Mouse (Mus musculus) embryonic facial prominence, embryonic 11.5 days (tissue): ENCODE data around the gene Iqce. TPM values are rescaled to one million over a fixed set of nuclear protein-coding genes. Genes with fewer than 3 reads are reported as not detected.
"Not testable (repeated sequence)": the region's sequence is repeated elsewhere in the genome, so short reads cannot be mapped to it uniquely, and the experiment has no call there.

Source experiments
- ATAC-seq: fragments of 200-750 bp; cut with Nextera tagmentation; replicated peaks from 2 replicates; pipeline ENCODE4 v1.8.0; 2017; ENCODE audit warnings: low read depth; ENCODE audit not compliant: insufficient number of reproducible peaks, low FRiP score, low TSS enrichment
- DNase-seq: peaks from one replicate; pipeline ENCODE4 v3.0.0-alpha.2; 2015; ENCODE audit warnings: low spot score
- H3K27ac ChIP-seq: fragments of 300-500 bp; sonication (generic); replicated peaks from 2 replicates; pipeline ENCODE4 v1.5.1; 2014; ENCODE audit warnings: mild to moderate bottlenecking, low read depth, low read length, control low read depth
- H3K27me3 ChIP-seq: fragments of 300-500 bp; sonication (generic); 2 replicates; pipeline ENCODE4 v1.6.1; 2014; ENCODE audit warnings: mild to moderate bottlenecking, low read length, moderate library complexity, mixed read lengths; ENCODE audit not compliant: control insufficient read depth, insufficient read depth
- H3K36me3 ChIP-seq: fragments of 300-500 bp; sonication (generic); replicated peaks from 2 replicates; pipeline ENCODE4 v1.6.1; 2014; ENCODE audit warnings: low read depth, mild to moderate bottlenecking, low read length, moderate library complexity, mixed read lengths; ENCODE audit not compliant: control insufficient read depth, insufficient read depth
- H3K4me1 ChIP-seq: fragments of 300-500 bp; sonication (generic); 2 replicates; pipeline ENCODE4 v1.6.1; 2014; ENCODE audit warnings: low read length, mixed read lengths; ENCODE audit not compliant: control insufficient read depth, insufficient read depth
- H3K4me2 ChIP-seq: fragments of 300-500 bp; sonication (generic); 2 replicates; pipeline ENCODE4 v1.6.1; 2014; ENCODE audit warnings: low read depth, mild to moderate bottlenecking, control low read depth, low read length, moderate library complexity
- H3K4me3 ChIP-seq: fragments of 300-500 bp; sonication (generic); 2 replicates; pipeline ENCODE4 v1.5.1; 2014; ENCODE audit warnings: low read depth, low read length, control low read depth
- H3K9ac ChIP-seq: fragments of 300-500 bp; sonication (generic); replicated peaks from 2 replicates; pipeline ENCODE4 v1.6.1; 2014; ENCODE audit warnings: mild to moderate bottlenecking, control low read depth, low read length
- H3K9me3 ChIP-seq: fragments of 300-500 bp; sonication (generic); replicated peaks from 2 replicates; pipeline ENCODE4 v1.6.1; 2016; ENCODE audit warnings: mild to moderate bottlenecking, low read length, inconsistent platforms, mixed read lengths; ENCODE audit not compliant: control insufficient read depth
- WGBS: fragments of 180-500 bp; shearing (Covaris S2); extraction: QIAGEN DNeasy Blood & Tissue Kit; methylation state at CpG from one replicate; pipeline ENCODE4 v1.1.7; 2014; 5-methylcytosine and 5-hydroxymethylcytosine counted together
- polyA plus RNA-seq: library from polyadenylated mRNA; unstranded; fragments of >200 nt; fragmentation: Nextera tagmentation; extraction: Ambion mirVana; gene quantifications from 2 replicates; pipeline ENCODE4 v1.2.1, GENCODE M21; 2014

The Iqce gene
- polyA plus RNA-seq, 1 experiment from 2014 or later = 13.5 TPM

DNA sequence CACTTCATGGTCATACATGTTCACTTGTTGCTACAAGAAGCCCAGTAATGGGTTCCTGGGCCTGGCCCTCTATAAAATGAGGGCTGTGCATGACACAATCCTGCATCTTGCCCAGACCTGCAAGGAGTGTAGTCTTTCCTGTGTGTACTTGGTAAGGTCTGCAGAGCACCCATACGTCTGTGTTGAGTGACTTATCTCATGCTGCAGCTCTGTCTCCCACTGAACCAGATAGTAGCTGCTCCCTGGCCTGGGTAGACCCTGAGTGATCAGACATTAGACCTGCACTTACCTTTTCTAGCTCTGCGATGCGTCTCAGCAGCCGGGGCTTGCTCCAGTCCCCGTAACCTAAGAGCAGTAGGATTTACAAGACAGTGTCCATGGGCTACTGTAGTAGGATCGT lies 20.1 kb downstream of the Iqce start:
- H3K4me2 ChIP-seq = no peak overlapping the region
- H3K27ac ChIP-seq = no peak overlapping the region
- no peak for DNase-seq
- no peaks in the 10 kb centered on the region for H3K27me3 ChIP-seq
- no peak overlapping the region for H3K4me3 ChIP-seq
- H3K4me1 ChIP-seq = no peaks in the 10 kb centered on the region
- ATAC-seq = no peak
- no peak overlapping the region for H3K9ac ChIP-seq
- no peaks in the 10 kb centered on the region for H3K9me3 ChIP-seq
- WGBS = 91% methylated on average over 6 of the region's 6 CpGs
- no peaks in the 10 kb centered on the region for H3K36me3 ChIP-seq

DNA sequence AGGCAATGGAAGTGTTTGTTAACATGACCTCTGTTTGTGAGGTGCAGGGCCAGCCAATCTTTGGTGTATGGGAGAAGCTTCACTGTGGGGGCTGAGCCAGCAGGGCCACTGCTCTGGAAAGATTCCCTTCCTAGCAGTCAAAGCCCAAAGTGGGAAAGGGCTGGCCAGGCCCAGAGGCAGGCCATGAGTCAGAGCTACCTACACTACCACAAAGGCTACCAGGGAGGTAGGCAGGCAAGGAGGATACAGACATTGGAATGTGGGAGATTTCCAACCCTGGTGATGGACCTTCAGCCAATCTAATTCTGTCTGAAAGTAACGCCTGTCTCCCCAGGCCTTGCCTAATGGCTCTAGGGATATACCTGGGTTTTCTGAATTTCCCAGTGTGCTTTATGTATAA lies 21.2 kb downstream of the Iqce start:
- H3K4me2 ChIP-seq = no peak overlapping the region
- no peak overlapping the region for H3K4me3 ChIP-seq
- H3K4me1 ChIP-seq = no peaks in the 10 kb centered on the region
- ATAC-seq (no peak), DNase-seq (no peak)
- no peaks in the 10 kb centered on the region for H3K27me3 ChIP-seq
- H3K9me3 ChIP-seq = no peaks in the 10 kb centered on the region
- H3K27ac ChIP-seq = no peak overlapping the region
- no peaks in the 10 kb centered on the region for H3K36me3 ChIP-seq
- 85% methylated on average over 1 of the region's 1 CpGs for WGBS
- no peak overlapping the region for H3K9ac ChIP-seq

GRCm38 (mm10) chr5:140680051-140680450 lies 22.1 kb downstream of the Iqce start:
- no peaks in the 10 kb centered on the region for H3K36me3 ChIP-seq
- WGBS = 85% methylated on average over 6 of the region's 6 CpGs
- no peaks in the 10 kb centered on the region for H3K9me3 ChIP-seq
- no peak for DNase-seq
- no peak for ATAC-seq
- no peak overlapping the region for H3K4me2 ChIP-seq
- H3K4me3 ChIP-seq = no peak overlapping the region
- H3K4me1 ChIP-seq = no peaks in the 10 kb centered on the region
- H3K9ac ChIP-seq = no peak overlapping the region
- H3K27me3 ChIP-seq = no peaks in the 10 kb centered on the region
- no peak overlapping the region for H3K27ac ChIP-seq

GRCm38 (mm10) chr5:140677137-140677536 lies 25.0 kb downstream of the Iqce start:
- DNase-seq (no peak), ATAC-seq (no peak)
- Histone ChIP-seq H3K4me2 (no peak overlapping the region), H3K36me3 (no peaks in the 10 kb centered on the region), H3K27ac (no peak overlapping the region), H3K4me1 (no peaks in the 10 kb centered on the region), H3K4me3 (no peak overlapping the region), H3K9ac (no peak overlapping the region), H3K9me3 (no peaks in the 10 kb centered on the region), H3K27me3 (no peaks in the 10 kb centered on the region)
- 86% methylated on average over 6 of the region's 6 CpGs for WGBS

- ATAC-seq (no peak), DNase-seq (no peak)
- H3K4me2 ChIP-seq = no peak overlapping the region
- H3K4me1 ChIP-seq = no peaks in the 10 kb centered on the region
- H3K9me3 ChIP-seq = no peaks in the 10 kb centered on the region
- no peak overlapping the region for H3K27ac ChIP-seq
- H3K36me3 ChIP-seq = no peaks in the 10 kb centered on the region
- H3K27me3 ChIP-seq = no peaks in the 10 kb centered on the region
- WGBS = 86% methylated on average over 11 of the region's 11 CpGs
- H3K4me3 ChIP-seq = no peak overlapping the region
- no peak overlapping the region for H3K9ac ChIP-seq
Observed at GRCm38 (mm10) chr5:140675640-140676039, 26.5 kb downstream of the Iqce start.

- Histone ChIP-seq H3K9me3 (no peaks in the 10 kb centered on the region), H3K9ac (no peak overlapping the region), H3K4me1 (no peaks in the 10 kb centered on the region), H3K27me3 (no peaks in the 10 kb centered on the region), H3K27ac (no peak overlapping the region), H3K4me2 (no peak overlapping the region), H3K4me3 (no peak overlapping the region), H3K36me3 (no peaks in the 10 kb centered on the region)
- WGBS = 85% methylated on average over 11 of the region's 11 CpGs
- DNase-seq (no peak), ATAC-seq (no peak)
Observed at GRCm38 (mm10) chr5:140675079-140675478, 27.1 kb downstream of the Iqce start.

- Histone ChIP-seq H3K4me2 (no peak overlapping the region), H3K4me1 (no peaks in the 10 kb centered on the region), H3K36me3 (no peaks in the 10 kb centered on the region), H3K27me3 (no peaks in the 10 kb centered on the region), H3K4me3 (no peak overlapping the region), H3K9ac (no peak overlapping the region), H3K27ac (no peak overlapping the region), H3K9me3 (no peaks in the 10 kb centered on the region)
- no peak for DNase-seq
- ATAC-seq = no peak
- 89% methylated on average over 17 of the region's 17 CpGs for WGBS
Observed at GRCm38 (mm10) chr5:140674036-140674435, 28.1 kb downstream of the Iqce start.

GRCm38 (mm10) chr5:140672603-140673002 lies 29.6 kb downstream of the Iqce start:
- not testable (repeated sequence) for ATAC-seq, H3K36me3 ChIP-seq
- 92% methylated on average over 6 of the region's 6 CpGs for WGBS

More at GRCm38 (mm10) chr5:140672603-140673002, 29.6 kb downstream of the Iqce start:
- H3K9ac ChIP-seq, H3K27me3 ChIP-seq, H3K4me3 ChIP-seq, H3K9me3 ChIP-seq, H3K4me1 ChIP-seq, H3K27ac ChIP-seq, H3K4me2 ChIP-seq, DNase-seq: not testable (repeated sequence)
